Mouse (Mus musculus): Measurements from ENCODE around the gene Kmt5c.

GRCm38 (mm10) chr7:4759670-4760069 lies 19.8 kb downstream of the Kmt5c start:
- TF ChIP-seq CTCF (IDR thresholded peaks at IDR 0.05; ENCODE audit: borderline replicate concordance, extremely low read depth, insufficient read depth, insufficient read length) = no peak
- no peak for TF ChIP-seq POLR2A (IDR thresholded peaks at IDR 0.05; ENCODE audit: borderline replicate concordance, extremely low read depth, insufficient read depth, insufficient read length, poor library complexity, severe bottlenecking)
